Mouse (Mus musculus) C2C12 (cell line): ENCODE results near the gene Ap1b1.

ENCODE experiments used
- CTCF ChIP-seq: IDR thresholded peaks from one replicate; pipeline ENCODE4 v1.5.1; 2011; ENCODE audit not compliant: control insufficient read depth, insufficient read depth, insufficient read length
- MYOG ChIP-seq: IDR thresholded peaks from one replicate; pipeline ENCODE4 v1.6.1; 2011; ENCODE audit not compliant: control insufficient read depth, insufficient read length; ENCODE audit errors: extremely low read depth

- no peak for TF ChIP-seq CTCF
- TF ChIP-seq MYOG, result no peak
Observed at GRCm38 (mm10) chr11:5067063-5067462, 80.4 kb downstream of the Ap1b1 start.
